Mouse (Mus musculus) left cerebral cortex, adult 8-10 months (tissue): ENCODE measurements around the gene Creb3l2. TPM values are rescaled to one million over a fixed set of nuclear protein-coding genes. Genes with fewer than 3 reads are reported as not detected.

Source experiments
- total RNA-seq, 4 experiments: library from RNA; stranded (reverse); gene quantifications; 2 replicates each; pipeline ENCODE4 v1.2.4; 2022

Creb3l2 gene
- total RNA-seq, 4 experiments from 2014 or later = 7.9 to 10.8 (median 9.6) TPM

Other genes starting within 250 kb of the Creb3l2 start
- gene Dgki, start 142.0 kb downstream of the Creb3l2 start, total RNA-seq = 100 to 1,000 TPM in 2 of 4 experiments, 10 to 100 TPM in 2; 88.8 to 107 (median 95.6) TPM
- gene Akr1d1, start 88.0 kb upstream of the Creb3l2 start, total RNA-seq = not detected